Comparison of ENCODE assay signal across 8 mouse cellular contexts in the genomic region with DNA sequence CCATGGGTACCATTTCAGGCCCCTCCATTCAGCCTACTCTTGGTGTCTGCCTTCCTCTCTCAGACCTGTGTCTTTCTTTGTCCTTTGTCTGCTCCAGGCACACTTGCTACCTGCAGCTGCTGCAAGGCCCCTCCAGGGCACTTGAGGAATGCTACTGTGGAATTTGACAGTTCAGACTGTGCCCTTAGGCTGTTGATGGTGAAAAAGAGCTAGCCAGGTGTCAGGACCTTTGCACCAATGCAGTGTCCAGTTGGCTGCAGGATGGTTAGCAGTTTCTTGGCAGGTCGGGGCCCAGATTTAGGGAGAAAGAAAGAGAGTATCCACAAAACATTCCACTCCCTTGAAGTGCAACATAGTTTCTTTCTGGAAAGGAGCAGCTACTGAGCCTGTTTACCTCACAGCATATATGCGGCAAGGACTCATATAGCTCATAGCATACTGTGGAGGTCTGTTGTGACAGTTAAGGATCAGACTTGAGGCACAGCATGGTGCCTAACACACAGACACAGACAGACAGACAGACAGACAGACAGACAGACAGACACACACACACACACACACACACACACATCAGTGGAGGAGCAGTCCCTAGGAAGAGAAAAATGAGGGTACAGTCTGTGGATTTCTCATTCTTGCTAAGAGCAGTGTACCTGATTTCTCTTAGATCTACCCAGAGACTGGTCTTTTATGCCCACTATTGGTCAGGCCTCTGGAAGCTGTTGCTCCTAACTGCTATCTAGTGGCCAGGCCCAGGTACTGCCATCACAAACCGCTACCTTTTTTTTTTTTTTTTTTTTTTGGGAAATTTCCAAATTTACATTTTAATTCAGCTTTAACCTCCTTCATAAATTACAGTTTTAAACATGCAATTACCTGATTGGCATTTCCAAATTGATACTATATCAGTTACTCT. TPM values are rescaled to one million over a fixed set of nuclear protein-coding genes. Genes with fewer than 3 reads are reported as not detected.
A peak's percentile ranks its signal among the peaks of the same experiment; 100 is the strongest.
DNase-seq lines count a peak whose midpoint lies in the region; ATAC-seq and TF ChIP-seq lines count a peak whose summit lies in the region.

No protein-coding gene starts in this region.

- peaks cover 3% of the 10 kb centered on the region; the same call in 1 of the 2 replicates for H3K4me1 ChIP-seq in kidney, adult 2 months (ENCODE audit: control insufficient read depth, insufficient read depth, low read length)
- H3K4me1 ChIP-seq in liver, embryonic 15.5 days (replicated peaks): no peaks in the 10 kb centered on the region
- no peaks in the 10 kb centered on the region for H3K4me1 ChIP-seq in stomach, postnatal 0 days (replicated peaks; ENCODE audit: control insufficient read depth, insufficient read depth)

- DNase-seq in kidney, adult 2 months: peak; percentile 28
- no peak for DNase-seq in kidney, adult 11 months
- DNase-seq in ZHBTc4 (ENCODE audit: low read depth, low spot score): peak; percentile 64
- peak; percentile 57 for DNase-seq in forelimb bud, embryonic 11.5 days (ENCODE audit: low read depth, low spot score)
- DNase-seq in stomach, postnatal 0 days (ENCODE audit: low spot score): no peak
- DNase-seq in thymus, postnatal 36 days: no peak
- DNase-seq in left cerebral cortex, postnatal 4 days: no peak

- no peak overlapping the region; the same call in 1 of the 2 replicates for H3K9ac ChIP-seq in liver, embryonic 15.5 days
- no peak overlapping the region for H3K9ac ChIP-seq in stomach, postnatal 0 days (ENCODE audit: low read length)

- intact Hi-C loops in left cerebral cortex, postnatal 4 days (cut with DNase I): loop anchor here (5.0 to 10.0 kb wide), 2 partner anchors 85 to 218 kb away; partner anchors contain the start of gene Suco

- TF ChIP-seq CTCF in kidney, adult 2 months (conservative IDR thresholded peaks at IDR 0.05; ENCODE audit: insufficient read depth, insufficient read length, low read depth, low read length): peak; percentile 65
- TF ChIP-seq CTCF in stomach, postnatal 0 days (IDR thresholded peaks at IDR 0.05; ENCODE audit: low read depth): peak; percentile 79

- 0 out of 2 replicates have a peak, but pooled peaks have one; percentile 43 for ATAC-seq in liver, embryonic 15.5 days (ENCODE audit: insufficient read depth)
- peak; percentile 70; the same call in 1 of the 2 replicates for ATAC-seq in stomach, postnatal 0 days (ENCODE audit: low FRiP score, low TSS enrichment)

- H3K27me3 ChIP-seq in kidney, adult 2 months (replicated peaks; ENCODE audit: control insufficient read depth, insufficient read depth, low read length): no peaks in the 10 kb centered on the region
- H3K27me3 ChIP-seq in liver, embryonic 15.5 days: peaks cover 11% of the 10 kb centered on the region
- no peaks in the 10 kb centered on the region for H3K27me3 ChIP-seq in stomach, postnatal 0 days (ENCODE audit: control insufficient read depth, insufficient read depth, low read length)

- 35% methylated on average over 3 of the region's 3 CpGs for WGBS in kidney, adult 2 months
- WGBS in liver, embryonic 15.5 days (ENCODE audit: insufficient replicate concordance): 41% methylated on average over 3 of the region's 3 CpGs
- 40% methylated on average over 3 of the region's 3 CpGs for WGBS in stomach, postnatal 0 days

- no peak overlapping the region for H3K4me2 ChIP-seq in liver, embryonic 15.5 days
- no peak overlapping the region for H3K4me2 ChIP-seq in stomach, postnatal 0 days (replicated peaks; ENCODE audit: low read depth)

- no peak for TF ChIP-seq POLR2A in kidney, adult 2 months (IDR thresholded peaks at IDR 0.05; ENCODE audit: low read depth, low read length)

- H3K9me3 ChIP-seq in liver, embryonic 15.5 days (replicated peaks): no peaks in the 10 kb centered on the region
- H3K9me3 ChIP-seq in stomach, postnatal 0 days (ENCODE audit: control insufficient read depth, low read length): no peaks in the 10 kb centered on the region

- no peak overlapping the region for H3K4me3 ChIP-seq in kidney, adult 2 months (ENCODE audit: insufficient read depth, low read depth, low read length)
- H3K4me3 ChIP-seq in liver, embryonic 15.5 days (replicated peaks): no peak overlapping the region
- no peak overlapping the region for H3K4me3 ChIP-seq in stomach, postnatal 0 days (ENCODE audit: low read depth, low read length)

- no peaks in the 10 kb centered on the region for H3K36me3 ChIP-seq in kidney, adult 2 months (ENCODE audit: control insufficient read depth, insufficient read depth, low read length)
- no peaks in the 10 kb centered on the region for H3K36me3 ChIP-seq in liver, embryonic 15.5 days (replicated peaks)
- no peaks in the 10 kb centered on the region for H3K36me3 ChIP-seq in stomach, postnatal 0 days (ENCODE audit: control insufficient read depth, insufficient read depth, low read length)

- no peak overlapping the region for H3K27ac ChIP-seq in kidney, adult 2 months (ENCODE audit: insufficient read depth, low read depth, low read length)
- no peak overlapping the region for H3K27ac ChIP-seq in liver, embryonic 15.5 days (replicated peaks)
- H3K27ac ChIP-seq in stomach, postnatal 0 days (replicated peaks): no peak overlapping the region

- TF ChIP-seq EP300 in stomach, postnatal 0 days (optimal IDR thresholded peaks at IDR 0.05): no peak

RNA-seq across cellular contexts. Expression of gene Pigc, which starts 6.3 kb away (rescaled TPM):
- polyA plus RNA-seq in kidney, adult 2 months (2012; rRNA removed): 15.6 and 16.6 TPM in 2 replicates
- polyA plus RNA-seq in liver, embryonic 15.5 days (2015; fragmentation: Nextera tagmentation; extraction: Ambion mirVana): 9.3 and 11.6 TPM in 2 replicates
- polyA plus RNA-seq in stomach, postnatal 0 days (2015; fragmentation: Nextera tagmentation; extraction: Ambion mirVana): 29.5 and 29.9 TPM in 2 replicates
- total RNA-seq in left cerebral cortex, postnatal 4 days (2021): 10 to 100 TPM; 16.3 to 19.9 TPM

RNA-seq across cellular contexts. Expression of gene 4930558K02Rik, which starts 16.7 kb away (rescaled TPM):
- not detected in 2 replicates for polyA plus RNA-seq in kidney, adult 2 months (2012; rRNA removed)
- polyA plus RNA-seq in liver, embryonic 15.5 days (2015; fragmentation: Nextera tagmentation; extraction: Ambion mirVana): not detected in 2 replicates
- polyA plus RNA-seq in stomach, postnatal 0 days (2015; fragmentation: Nextera tagmentation; extraction: Ambion mirVana): not detected in 2 replicates
- total RNA-seq in left cerebral cortex, postnatal 4 days (2021): not detected

Comparison
In these comparisons a context has a peak if more than half of its experiments do, and no peak if none do; other contexts are left out.
1. DNase-seq: peak in kidney, adult 2 months (single experiment), ZHBTc4 (single experiment) and forelimb bud, embryonic 11.5 days (single experiment); none in kidney, adult 11 months (single experiment), stomach, postnatal 0 days (single experiment), thymus, postnatal 36 days (0 of 2) and left cerebral cortex, postnatal 4 days (single experiment).